Mouse (Mus musculus) neural tube, embryonic 14.5 days (tissue): Measurements from ENCODE around the gene Btf3. TPM values are rescaled to one million over a fixed set of nuclear protein-coding genes. Genes with fewer than 3 reads are reported as not detected.

ENCODE experiments used
- ATAC-seq: fragments of 200-750 bp; cut with Nextera tagmentation; 2 replicates; pipeline ENCODE4 v1.8.0; 2017; ENCODE audit warnings: low read depth, mild to moderate bottlenecking, moderate TSS enrichment, moderate library complexity
- H3K27ac ChIP-seq: fragments of 300-500 bp; sonication (generic); 2 replicates; pipeline ENCODE4 v1.5.1; 2014; ENCODE audit warnings: low read depth, mild to moderate bottlenecking, control low read depth, low read length, moderate library complexity, mixed read lengths
- H3K27me3 ChIP-seq: fragments of 300-500 bp; sonication (generic); 2 replicates; pipeline ENCODE4 v1.6.1; 2014; ENCODE audit warnings: low read length; ENCODE audit not compliant: control insufficient read depth, insufficient read depth
- H3K36me3 ChIP-seq: fragments of 300-500 bp; sonication (generic); 2 replicates; pipeline ENCODE4 v1.6.1; 2014; ENCODE audit warnings: low read length, mixed read lengths; ENCODE audit not compliant: control insufficient read depth, insufficient read depth
- H3K4me1 ChIP-seq: fragments of 300-500 bp; sonication (generic); 2 replicates; pipeline ENCODE4 v1.6.1; 2014; ENCODE audit warnings: low read length; ENCODE audit not compliant: control insufficient read depth, insufficient read depth
- H3K4me2 ChIP-seq: fragments of 300-500 bp; sonication (generic); 2 replicates; pipeline ENCODE4 v1.6.1; 2014; ENCODE audit warnings: mild to moderate bottlenecking, low read depth, low read length, control low read depth
- H3K4me3 ChIP-seq: fragments of 300-500 bp; sonication (generic); 2 replicates; pipeline ENCODE4 v1.5.1; 2014; ENCODE audit warnings: low read depth, low read length, control low read depth, mixed read lengths
- H3K9ac ChIP-seq: fragments of 300-500 bp; sonication (generic); replicated peaks from 2 replicates; pipeline ENCODE4 v1.6.1; 2014; ENCODE audit warnings: low read depth, mild to moderate bottlenecking, control low read depth, low read length, mixed read lengths
- H3K9me3 ChIP-seq: fragments of 300-500 bp; sonication (generic); 2 replicates; pipeline ENCODE4 v1.6.1; 2016; ENCODE audit warnings: low read length; ENCODE audit not compliant: control insufficient read depth
- WGBS: fragments of 180-500 bp; shearing (Covaris S2); extraction: QIAGEN DNeasy Blood & Tissue Kit; methylation state at CpG from one replicate; pipeline ENCODE4 v1.1.7; 2014; 5-methylcytosine and 5-hydroxymethylcytosine counted together
- polyA plus RNA-seq: library from polyadenylated mRNA; unstranded; fragments of >200 nt; fragmentation: Nextera tagmentation; extraction: Ambion mirVana; gene quantifications from 2 replicates; pipeline ENCODE4 v1.2.1, GENCODE M21; 2014

The Btf3 gene
- polyA plus RNA-seq, 1 experiment from 2014 or later: 513 TPM

DNA sequence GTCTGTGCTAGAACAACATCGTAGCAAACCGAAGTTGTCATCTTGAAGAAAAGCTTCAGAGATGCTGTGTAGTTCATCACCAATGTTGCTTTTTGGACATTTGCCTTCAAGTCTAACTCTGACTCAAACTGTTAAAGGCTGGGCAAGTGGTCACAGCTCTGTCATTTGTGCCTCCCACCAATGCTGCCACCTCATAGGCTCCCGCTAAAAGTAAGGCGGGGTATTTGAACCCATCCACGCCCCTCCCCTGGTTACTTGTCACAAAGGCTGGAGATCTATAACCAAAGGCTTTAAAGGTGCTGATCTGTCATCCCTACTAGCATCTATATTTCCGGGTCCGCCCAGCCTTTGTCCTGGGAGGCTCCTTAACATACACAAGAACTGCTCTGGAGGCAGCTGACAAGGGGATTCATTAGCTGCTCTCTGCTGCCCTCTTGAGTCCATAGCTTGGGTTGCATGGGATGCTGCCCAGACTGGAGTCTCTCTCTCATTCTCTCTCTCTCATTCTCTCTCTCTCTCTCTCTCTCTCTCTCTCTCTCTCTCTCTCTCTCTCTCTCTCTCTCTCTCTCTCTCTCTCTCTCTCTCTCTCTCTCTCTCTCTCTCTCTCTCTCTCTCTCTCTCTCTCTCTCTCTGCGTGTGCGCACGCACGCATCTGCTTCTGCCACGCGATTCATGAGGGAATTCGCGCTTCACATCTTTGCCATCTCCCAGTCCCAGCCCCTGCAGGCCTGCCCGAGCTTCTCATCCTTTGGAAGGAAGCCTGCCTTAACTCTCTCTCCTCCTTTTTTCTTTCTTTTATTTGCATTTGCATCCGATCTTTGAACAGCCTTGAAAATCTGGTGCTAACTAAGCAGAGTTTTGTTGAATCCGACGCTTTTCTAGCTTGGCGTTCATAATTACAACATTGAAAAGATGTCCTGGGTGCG is 17.7 kb downstream of the Btf3 start:
- 50% methylated on average over 21 of the region's 21 CpGs for WGBS
- Histone ChIP-seq H3K9ac (no peak overlapping the region), H3K4me3 (no peak overlapping the region), H3K27me3 (no peaks in the 10 kb centered on the region), H3K36me3 (no peaks in the 10 kb centered on the region), H3K27ac (no peak overlapping the region), H3K4me1 (no peaks in the 10 kb centered on the region), H3K4me2 (no peak overlapping the region), H3K9me3 (no peaks in the 10 kb centered on the region)
- peak; percentile 87 for ATAC-seq

DNA sequence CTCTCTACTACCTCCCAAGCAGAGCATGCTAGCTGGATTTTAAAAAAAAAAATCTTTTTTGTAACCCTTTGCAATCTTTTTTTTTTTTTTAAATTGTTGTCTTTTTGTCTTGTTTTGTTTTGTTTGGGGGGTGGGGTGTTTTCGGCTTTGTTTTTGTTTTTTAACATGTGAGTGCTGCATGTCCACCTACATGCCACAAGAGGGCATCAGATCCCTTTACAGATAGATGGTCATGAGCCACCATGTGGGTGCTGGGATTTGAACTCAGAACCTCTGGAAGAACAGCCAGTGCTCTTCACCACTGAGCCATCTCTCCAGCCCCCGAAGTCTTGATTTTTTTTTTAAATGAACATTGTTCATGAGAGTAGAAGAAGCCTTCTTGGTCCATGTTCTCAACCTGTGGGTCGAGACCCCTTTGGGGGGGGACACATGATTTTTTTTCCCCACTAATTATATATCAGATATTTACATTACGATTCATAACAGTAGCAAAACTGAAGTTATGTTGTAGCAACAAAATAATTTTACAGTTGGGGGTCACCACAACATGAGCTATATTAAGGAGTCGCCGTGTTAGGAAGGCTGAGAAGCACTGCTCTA is 18.8 kb downstream of the Btf3 start:
- WGBS: 93% methylated on average over 6 of the region's 6 CpGs
- no peaks in the 10 kb centered on the region for H3K36me3 ChIP-seq
- no peak overlapping the region for H3K9ac ChIP-seq
- H3K4me2 ChIP-seq: no peak overlapping the region
- H3K4me3 ChIP-seq: no peak overlapping the region
- H3K27me3 ChIP-seq: no peaks in the 10 kb centered on the region
- H3K4me1 ChIP-seq: no peaks in the 10 kb centered on the region
- ATAC-seq: no peak
- H3K9me3 ChIP-seq: no peaks in the 10 kb centered on the region
- H3K27ac ChIP-seq: no peak overlapping the region

DNA sequence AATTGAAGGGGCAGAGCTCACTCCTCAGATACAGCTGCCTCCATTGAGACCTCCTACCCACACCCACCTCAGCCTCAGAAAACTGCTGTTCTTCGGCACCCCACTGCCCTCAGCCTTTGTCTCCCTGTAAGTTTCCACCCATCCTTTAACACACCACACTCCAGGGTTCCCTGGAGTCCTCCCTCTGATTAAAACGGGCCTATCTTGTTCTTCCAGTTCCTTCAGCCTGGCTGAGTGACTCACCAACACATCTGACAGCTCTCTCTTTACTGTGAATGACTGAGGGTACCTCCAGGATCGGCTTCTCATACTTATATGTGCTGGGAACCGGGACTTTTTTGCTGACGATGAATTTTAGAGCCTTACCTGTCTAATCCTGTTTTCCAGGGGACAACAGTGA is 20.7 kb downstream of the Btf3 start:
- Histone ChIP-seq H3K27ac (no peak overlapping the region), H3K36me3 (no peaks in the 10 kb centered on the region), H3K9ac (no peak overlapping the region), H3K4me1 (no peaks in the 10 kb centered on the region), H3K4me2 (no peak overlapping the region), H3K27me3 (no peaks in the 10 kb centered on the region), H3K9me3 (no peaks in the 10 kb centered on the region), H3K4me3 (no peak overlapping the region)
- 51% methylated on average over 5 of the region's 5 CpGs for WGBS
- no peak for ATAC-seq

DNA sequence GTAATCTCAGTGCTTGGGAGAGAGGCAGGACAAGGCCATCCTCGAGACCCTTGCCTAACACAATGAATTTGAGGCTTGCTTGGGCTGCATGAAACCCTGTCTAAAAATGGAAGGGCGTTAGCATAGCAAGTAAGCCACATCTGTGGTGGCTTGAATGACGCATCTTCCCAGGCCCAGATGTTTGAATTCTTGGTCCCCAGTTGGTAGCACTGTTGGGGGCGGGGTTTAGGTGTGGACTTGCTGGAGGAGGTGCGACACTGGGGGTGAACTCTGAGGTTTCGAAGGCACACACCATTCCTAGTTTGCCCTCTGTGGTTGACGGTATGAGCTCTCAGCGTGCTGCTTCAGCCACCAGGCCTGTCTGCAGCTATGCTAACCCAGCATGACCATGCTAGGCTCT is 25.1 kb downstream of the Btf3 start:
- no peaks in the 10 kb centered on the region for H3K27me3 ChIP-seq
- H3K4me1 ChIP-seq: no peaks in the 10 kb centered on the region
- no peaks in the 10 kb centered on the region for H3K9me3 ChIP-seq
- H3K4me2 ChIP-seq: no peak overlapping the region
- H3K27ac ChIP-seq: no peak overlapping the region
- ATAC-seq: no peak
- 86% methylated on average over 8 of the region's 8 CpGs for WGBS
- H3K36me3 ChIP-seq: no peaks in the 10 kb centered on the region
- no peak overlapping the region for H3K4me3 ChIP-seq
- no peak overlapping the region for H3K9ac ChIP-seq

DNA sequence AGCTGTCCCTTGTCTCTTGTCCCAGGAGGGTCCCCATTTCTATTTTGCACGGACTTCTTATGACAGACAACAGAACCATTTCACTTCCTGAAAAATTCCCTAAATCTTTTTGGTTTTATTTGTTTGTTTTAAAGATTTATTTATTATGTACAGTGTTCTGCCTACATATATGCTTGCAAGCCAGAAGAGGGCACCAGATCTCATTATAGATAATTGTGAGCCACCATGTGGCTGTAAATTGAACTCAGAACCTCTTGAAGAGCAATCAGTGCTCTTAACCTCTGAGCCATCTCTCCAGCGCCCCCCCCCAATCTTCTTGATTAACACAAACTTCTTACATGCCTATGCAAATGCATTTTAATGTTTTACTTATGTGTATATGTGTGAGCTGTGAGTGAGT is 26.1 kb downstream of the Btf3 start:
- Histone ChIP-seq H3K27ac (no peak overlapping the region), H3K9ac (no peak overlapping the region), H3K4me2 (no peak overlapping the region), H3K4me1 (no peaks in the 10 kb centered on the region), H3K36me3 (no peaks in the 10 kb centered on the region), H3K9me3 (no peaks in the 10 kb centered on the region), H3K4me3 (no peak overlapping the region), H3K27me3 (no peaks in the 10 kb centered on the region)
- WGBS: 45% methylated on average over 2 of the region's 2 CpGs
- ATAC-seq: no peak

DNA sequence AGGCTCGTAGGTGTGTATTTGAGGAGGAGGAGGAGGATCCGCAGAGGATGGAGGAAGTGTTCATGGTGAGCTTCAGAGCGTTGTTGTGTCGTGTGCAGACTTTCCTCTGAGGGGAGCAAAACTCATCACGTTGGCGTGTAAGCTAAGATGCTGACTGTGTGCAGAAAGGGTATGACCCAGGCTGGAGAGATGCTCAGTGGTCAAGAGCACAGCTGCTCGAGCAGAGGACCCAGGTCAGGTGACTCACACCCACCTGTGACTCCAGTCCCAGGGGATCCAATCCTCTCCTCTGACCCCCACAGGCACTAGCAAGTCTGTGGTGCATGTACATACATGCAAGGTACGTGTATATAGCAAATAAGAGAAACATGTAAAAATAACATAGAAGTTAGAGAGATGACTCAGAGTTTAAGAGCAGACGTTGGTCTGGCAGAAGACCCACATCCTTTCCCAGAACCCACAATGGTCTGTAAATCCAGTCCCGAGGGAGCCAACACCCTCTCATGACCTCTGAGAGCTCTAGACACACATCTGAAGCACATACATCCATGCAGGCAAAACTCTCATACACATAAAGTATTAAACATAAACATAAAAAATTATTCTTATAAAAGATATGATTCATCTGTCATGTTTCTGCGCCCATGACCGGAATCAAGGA is 35.7 kb downstream of the Btf3 start:
- no peak for ATAC-seq
- 80% methylated on average over 12 of the region's 12 CpGs for WGBS

DNA sequence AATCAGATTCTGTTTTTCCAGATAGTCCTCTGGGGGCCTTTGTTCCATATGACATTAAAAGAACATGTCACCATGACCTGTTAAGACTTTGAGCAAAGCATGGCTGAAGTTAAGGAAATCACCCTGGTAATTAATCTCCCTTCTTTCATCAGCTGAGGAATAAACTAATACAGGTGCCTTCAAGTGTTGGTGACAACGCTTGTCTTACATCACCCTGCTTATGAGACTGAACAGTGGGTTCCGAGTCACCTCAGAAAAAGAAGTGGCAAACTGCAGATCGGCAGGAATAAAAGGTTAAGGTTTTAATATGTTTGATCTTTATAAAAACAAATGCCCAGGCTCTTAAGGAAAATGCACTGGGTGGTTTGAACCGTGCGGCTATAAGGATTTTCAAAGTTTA is 37.1 kb downstream of the Btf3 start, which contains the start of gene Gm21976:
TSS of gene Gm21976 (plus strand) at position 202 of the 400 bp plus-strand sequence.
- Histone ChIP-seq H3K9ac (no peak within 1 kb of the TSS), H3K9me3 (no peaks in the 10 kb centered on the region), H3K27ac (no peak within 1 kb of the TSS), H3K4me1 (no peaks in the 10 kb centered on the region), H3K36me3 (peaks cover 9% of the 10 kb centered on the region), H3K4me2 (no peak within 1 kb of the TSS), H3K27me3 (no peaks in the 10 kb centered on the region), H3K4me3 (no peak within 1 kb of the TSS)
- WGBS: 94% methylated on average over 5 of the region's 5 CpGs
- ATAC-seq: no peak

More for the DNA sequence above, 35.7 kb downstream of the Btf3 start:
- Histone ChIP-seq H3K4me2 (no peak overlapping the region), H3K4me1 (no peaks in the 10 kb centered on the region), H3K36me3 (no peaks in the 10 kb centered on the region), H3K4me3 (no peak overlapping the region), H3K9ac (no peak overlapping the region), H3K27me3 (no peaks in the 10 kb centered on the region), H3K27ac (no peak overlapping the region), H3K9me3 (no peaks in the 10 kb centered on the region)

DNA sequence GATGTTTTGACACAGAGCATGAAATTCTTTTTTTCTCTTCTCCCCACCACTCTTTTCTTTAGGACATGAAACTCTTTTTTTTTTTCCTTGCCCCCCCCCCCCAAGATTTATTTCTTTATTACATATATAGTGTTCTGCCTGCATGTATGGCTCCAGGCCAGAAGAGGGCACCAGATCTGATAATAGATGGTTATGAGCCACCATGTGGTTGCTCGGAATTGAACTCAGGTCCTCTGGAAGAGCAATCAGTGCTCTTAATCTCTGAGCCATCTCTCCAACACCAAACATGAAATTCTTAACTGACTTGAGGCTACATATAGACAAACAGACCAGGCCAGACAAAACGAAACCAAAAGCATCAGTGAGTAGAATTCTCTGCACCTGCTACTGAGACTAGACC is 39.3 kb downstream of the Btf3 start:
- no peak overlapping the region for H3K9ac ChIP-seq
- peaks cover 28% of the 10 kb centered on the region for H3K36me3 ChIP-seq
- no peaks in the 10 kb centered on the region for H3K27me3 ChIP-seq
- no peaks in the 10 kb centered on the region for H3K9me3 ChIP-seq
- WGBS: 83% methylated on average over 2 of the region's 2 CpGs
- H3K4me1 ChIP-seq: no peaks in the 10 kb centered on the region
- no peak overlapping the region for H3K4me3 ChIP-seq
- no peak overlapping the region for H3K27ac ChIP-seq
- ATAC-seq: no peak
- H3K4me2 ChIP-seq: no peak overlapping the region

DNA sequence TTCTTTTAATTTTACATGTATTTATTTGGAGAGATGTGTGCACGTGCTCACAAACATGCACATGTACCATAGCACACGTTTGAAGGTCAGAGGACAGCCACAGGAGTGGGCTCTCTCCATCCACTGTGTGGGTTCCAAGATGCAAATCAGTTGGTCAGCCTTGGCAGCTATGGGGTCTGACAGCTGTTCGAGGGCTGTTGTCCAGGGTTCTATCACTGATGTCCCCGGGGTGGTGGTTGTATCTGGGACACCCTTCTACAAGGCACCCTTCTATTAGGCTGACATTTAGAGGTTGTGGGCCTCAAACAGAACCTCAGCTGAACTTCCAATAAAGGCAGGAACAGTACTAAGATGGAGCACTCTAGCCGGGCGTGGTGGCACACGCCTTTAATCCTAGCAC is 40.6 kb downstream of the Btf3 start:
- H3K27me3 ChIP-seq: no peaks in the 10 kb centered on the region
- H3K9me3 ChIP-seq: no peaks in the 10 kb centered on the region
- 87% methylated on average over 7 of the region's 7 CpGs for WGBS
- no peak overlapping the region for H3K4me3 ChIP-seq
- peaks cover 40% of the 10 kb centered on the region for H3K36me3 ChIP-seq
- no peak for ATAC-seq
- no peak overlapping the region for H3K9ac ChIP-seq
- H3K27ac ChIP-seq: no peak overlapping the region
- H3K4me2 ChIP-seq: no peak overlapping the region
- no peaks in the 10 kb centered on the region for H3K4me1 ChIP-seq
